Mouse (Mus musculus) bone marrow macrophage, adult 2 months (primary cell): Measurements from ENCODE around the gene Nckap5. TPM values are rescaled to one million over a fixed set of nuclear protein-coding genes. Genes with fewer than 3 reads are reported as not detected.

ENCODE experiments used
- H3K27ac ChIP-seq: 2 replicates; pipeline ENCODE4 v1.5.1; 2012; ENCODE audit warnings: low read depth, low read length; ENCODE audit not compliant: insufficient read depth
- H3K4me1 ChIP-seq: 2 replicates; pipeline ENCODE4 v1.6.1; 2012; ENCODE audit warnings: low read length; ENCODE audit not compliant: control insufficient read depth, insufficient read depth
- H3K4me3 ChIP-seq: 2 replicates; pipeline ENCODE4 v1.5.1; 2012; ENCODE audit warnings: mild to moderate bottlenecking, low read length, moderate library complexity; ENCODE audit not compliant: insufficient read depth
- CTCF ChIP-seq: IDR thresholded peaks from 2 replicates; pipeline ENCODE4 v1.5.1; 2012; ENCODE audit warnings: low read depth, mild to moderate bottlenecking, low read length, moderate library complexity
- POLR2A ChIP-seq: IDR thresholded peaks from 2 replicates; pipeline ENCODE4 v1.6.1; 2012; ENCODE audit warnings: mild to moderate bottlenecking, low read depth, low read length, borderline replicate concordance
- polyA plus RNA-seq: library from polyadenylated mRNA; stranded (reverse); fragments of >200 nt; gene quantifications from 2 replicates; pipeline ENCODE4 v1.2.4, GENCODE M21; 2012; ENCODE audit not compliant: missing spikeins, insufficient read depth, insufficient read length

Nckap5 gene
- polyA plus RNA-seq, 1 experiment = not detected

- H3K4me3 ChIP-seq = no peak overlapping the region
- TF ChIP-seq CTCF = no peak
- TF ChIP-seq POLR2A = no peak
- H3K27ac ChIP-seq = no peak overlapping the region
- H3K4me1 ChIP-seq = no peaks in the 10 kb centered on the region
Measured at GRCm38 (mm10) chr1:126706611-126707010, 124.0 kb downstream of the Nckap5 start.

- H3K27ac ChIP-seq = no peak overlapping the region
- H3K4me3 ChIP-seq = no peak overlapping the region
- no peaks in the 10 kb centered on the region for H3K4me1 ChIP-seq
- TF ChIP-seq POLR2A (no peak), CTCF (no peak)
Measured at GRCm38 (mm10) chr1:126700978-126701320, 129.7 kb downstream of the Nckap5 start.

- no peak overlapping the region for H3K27ac ChIP-seq
- TF ChIP-seq POLR2A (no peak), CTCF (no peak)
- no peaks in the 10 kb centered on the region for H3K4me1 ChIP-seq
- H3K4me3 ChIP-seq = no peak overlapping the region
Measured at GRCm38 (mm10) chr1:126700063-126700977, 130.3 kb downstream of the Nckap5 start.

- no peak overlapping the region for H3K4me3 ChIP-seq
- no peaks in the 10 kb centered on the region for H3K4me1 ChIP-seq
- H3K27ac ChIP-seq = no peak overlapping the region
- TF ChIP-seq POLR2A = no peak
- TF ChIP-seq CTCF = no peak
Measured at GRCm38 (mm10) chr1:126693585-126693984, 137.0 kb downstream of the Nckap5 start.

DNA sequence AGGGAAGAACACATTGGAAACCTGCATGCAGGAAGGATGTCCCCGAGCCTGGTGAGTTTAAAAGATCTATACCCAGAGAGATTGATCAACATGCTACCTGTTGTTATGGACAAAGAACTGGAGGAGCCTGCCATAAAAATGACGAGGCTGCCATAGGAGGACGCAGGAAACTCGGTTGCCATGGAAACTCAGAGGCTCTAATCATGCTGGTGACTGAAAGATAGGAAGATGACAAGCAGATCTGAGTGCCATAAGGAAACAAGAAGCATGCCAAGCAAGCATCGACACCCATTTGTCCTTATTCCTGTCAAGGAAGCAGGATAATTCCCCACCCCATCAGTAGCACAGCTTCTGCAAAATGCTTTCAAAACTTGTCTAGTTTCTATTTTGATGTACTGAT, 142.0 kb downstream of the Nckap5 start:
- no peaks in the 10 kb centered on the region for H3K4me1 ChIP-seq
- H3K27ac ChIP-seq = no peak overlapping the region
- no peak overlapping the region for H3K4me3 ChIP-seq
- TF ChIP-seq CTCF (no peak), POLR2A (no peak)

DNA sequence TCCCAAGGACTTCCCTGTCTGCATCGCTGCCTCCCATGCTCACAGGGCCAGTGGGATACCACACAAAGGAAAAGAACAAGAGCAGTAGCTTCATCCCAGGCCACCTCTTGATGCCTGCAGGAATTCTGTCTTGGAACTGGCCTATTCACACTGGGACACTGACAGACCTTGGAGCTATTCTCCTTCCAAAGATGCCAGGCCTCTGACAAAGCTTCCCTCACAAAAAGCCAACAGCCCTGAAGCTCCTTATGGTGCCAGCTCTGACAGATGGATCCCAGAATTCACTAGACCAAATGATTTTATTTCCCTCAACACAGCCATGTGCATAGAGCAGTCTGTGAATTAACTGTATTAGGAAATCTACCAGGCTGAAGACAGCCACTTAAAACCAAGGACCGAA, 143.9 kb downstream of the Nckap5 start:
- Histone ChIP-seq H3K4me1 (no peaks in the 10 kb centered on the region), H3K4me3 (no peak overlapping the region), H3K27ac (no peak overlapping the region)
- TF ChIP-seq POLR2A = no peak
- no peak for TF ChIP-seq CTCF

DNA sequence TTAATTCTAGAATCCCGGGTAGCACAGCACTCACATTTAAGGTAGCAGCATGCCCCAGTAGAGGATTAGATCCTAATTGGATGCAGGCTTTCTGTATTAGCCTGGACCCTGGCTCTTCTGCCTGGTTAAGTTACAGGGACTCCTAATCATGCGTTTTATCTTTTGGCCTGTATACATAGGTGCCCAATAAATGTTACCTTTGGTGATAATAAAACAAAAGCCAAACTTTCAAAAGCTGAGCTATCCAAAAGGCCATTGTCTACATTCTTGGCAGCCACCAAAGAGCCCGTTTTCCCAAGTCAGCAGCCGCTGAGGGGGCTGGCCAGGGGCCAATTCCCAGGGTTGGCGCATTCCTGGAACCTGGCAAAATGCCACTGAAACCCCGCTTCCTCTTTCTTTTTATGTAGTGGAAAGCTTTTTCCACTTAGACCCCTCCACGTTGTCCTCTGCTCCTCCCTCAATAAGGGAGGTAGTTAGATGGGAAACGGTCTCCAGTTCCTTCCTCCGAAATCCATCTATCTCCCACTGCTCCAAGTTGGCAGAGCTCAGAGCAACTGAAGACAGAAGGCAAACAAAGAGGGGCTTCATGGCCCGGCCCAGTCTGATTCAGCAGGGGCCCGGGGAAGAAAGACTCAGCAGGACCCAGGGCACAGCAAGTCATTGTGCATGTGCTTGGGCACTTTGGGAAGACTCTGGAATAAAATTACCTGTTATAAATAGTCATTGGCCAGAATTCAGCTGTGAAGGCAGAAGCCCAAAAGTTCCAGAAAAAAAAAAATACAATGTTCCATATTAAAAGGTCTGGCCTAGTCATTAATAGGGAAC, 146.8 kb downstream of the Nckap5 start:
- Histone ChIP-seq H3K4me3 (no peak overlapping the region), H3K4me1 (no peaks in the 10 kb centered on the region), H3K27ac (no peak overlapping the region)
- TF ChIP-seq CTCF (no peak), POLR2A (no peak)

DNA sequence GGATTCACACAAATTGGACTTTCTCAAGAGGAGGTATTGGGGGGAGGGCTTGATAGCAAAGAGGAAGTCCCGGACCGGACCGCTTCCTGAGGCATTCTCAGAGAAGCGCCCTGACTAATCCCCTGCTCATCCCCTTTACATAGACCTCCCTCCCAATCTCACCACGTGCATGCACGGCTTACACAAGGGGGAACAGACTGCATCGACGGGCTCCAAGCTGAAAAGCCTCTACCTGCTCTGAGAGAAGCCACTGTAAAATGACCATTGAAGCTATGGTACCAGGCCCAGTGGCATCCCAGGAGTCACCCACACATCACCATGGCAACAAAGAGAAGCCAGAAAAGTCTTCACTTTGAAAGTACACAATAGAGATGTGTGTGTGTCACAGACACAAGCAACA, 148.8 kb downstream of the Nckap5 start:
- TF ChIP-seq CTCF (no peak), POLR2A (no peak)
- no peaks in the 10 kb centered on the region for H3K4me1 ChIP-seq
- H3K4me3 ChIP-seq = no peak overlapping the region
- H3K27ac ChIP-seq = no peak overlapping the region

DNA sequence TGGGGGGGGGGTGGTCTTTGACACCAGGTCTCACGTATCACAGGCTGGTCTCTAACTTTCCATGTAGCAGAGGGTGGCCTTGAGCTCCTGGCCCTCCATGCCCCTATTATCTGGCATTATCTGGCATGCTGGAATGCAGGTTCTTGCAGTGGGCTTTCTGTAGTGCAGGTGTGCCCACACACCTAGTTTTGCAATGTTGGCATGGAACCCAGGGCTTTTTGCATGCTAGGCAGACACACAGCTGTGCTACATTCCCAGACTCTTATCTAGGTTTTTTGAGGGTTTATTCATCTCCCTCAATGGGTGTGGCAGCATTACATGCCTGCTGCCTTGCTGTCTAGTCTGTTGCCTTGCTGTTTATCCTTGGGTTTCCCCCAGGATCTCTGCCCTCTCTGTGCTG, 151.3 kb downstream of the Nckap5 start:
- H3K4me3 ChIP-seq = no peak overlapping the region
- H3K4me1 ChIP-seq = no peaks in the 10 kb centered on the region
- TF ChIP-seq CTCF (no peak), POLR2A (no peak)

GRCm38 (mm10) chr1:126677280-126677679, 153.3 kb downstream of the Nckap5 start:
- TF ChIP-seq CTCF (no peak), POLR2A (no peak)
- Histone ChIP-seq H3K4me1 (no peaks in the 10 kb centered on the region), H3K4me3 (no peak overlapping the region), H3K27ac (no peak overlapping the region)

More for the DNA sequence above, 151.3 kb downstream of the Nckap5 start:
- no peak overlapping the region for H3K27ac ChIP-seq
